ENCODE assay signal across 12 mouse cellular contexts in genomic region chr19:55896629-55897028, GRCm38 (mm10).
DNase-seq lines count a peak whose midpoint lies in the region; ATAC-seq and TF ChIP-seq lines count a peak whose summit lies in the region.
"Had no signal": no experiment of that assay in that cellular context is flagged by ENCODE, and none has a peak within 500 bp of the region (broad histone marks: within the 10 kb centered on the region; RNA-seq: fewer than 3 reads in every experiment).

No protein-coding gene starts in this region.

- no peak overlapping the region for H3K4me3 ChIP-seq in kidney, embryonic 16.5 days (ENCODE audit: low read length)
- peak overlapping the region; percentile 36 for H3K4me3 ChIP-seq in embryonic facial prominence, embryonic 10.5 days
- H3K4me3 ChIP-seq in hindbrain, embryonic 13.5 days: no peak overlapping the region
- peak overlapping the region; percentile 43 for H3K4me3 ChIP-seq in midbrain, postnatal 0 days (ENCODE audit: low read depth, low read length)

- no peak for DNase-seq in kidney, postnatal 36 days
- DNase-seq in embryonic facial prominence, embryonic 10.5 days (ENCODE audit: low spot score): peak; percentile 67
- DNase-seq in midbrain, postnatal 0 days (ENCODE audit: low spot score): no peak
- no peak for DNase-seq in frontal cortex, postnatal 14 days (ENCODE audit: low spot score in 2 of 2)
- no peak for DNase-seq in gastrocnemius, postnatal 14 days
- DNase-seq: cerebellum, adult 8-10 months; lung, adult 2 months; right cerebral cortex, postnatal 4 days; thymus, postnatal 36 days had no signal

- H3K4me1 ChIP-seq in kidney, embryonic 16.5 days (ENCODE audit: insufficient read depth, low read length): peaks cover 44% of the 10 kb centered on the region
- H3K4me1 ChIP-seq in embryonic facial prominence, embryonic 10.5 days: peaks cover 86% of the 10 kb centered on the region
- peaks cover 23% of the 10 kb centered on the region for H3K4me1 ChIP-seq in hindbrain, embryonic 13.5 days (replicated peaks)
- no peaks in the 10 kb centered on the region for H3K4me1 ChIP-seq in midbrain, postnatal 0 days (ENCODE audit: insufficient read depth, low read length)

- 50% methylated on average over 10 of the region's 10 CpGs for WGBS in kidney, embryonic 16.5 days
- 3% methylated on average over 10 of the region's 10 CpGs for WGBS in embryonic facial prominence, embryonic 10.5 days
- WGBS in hindbrain, embryonic 13.5 days: 5% methylated on average over 10 of the region's 10 CpGs
- WGBS in midbrain, postnatal 0 days: 11% methylated on average over 10 of the region's 10 CpGs

- peak overlapping the region; percentile 2; the same call in 1 of the 2 replicates for H3K9ac ChIP-seq in kidney, embryonic 16.5 days (replicated peaks; ENCODE audit: low read length)
- no peak overlapping the region for H3K9ac ChIP-seq in hindbrain, embryonic 13.5 days
- peak overlapping the region; percentile 70 for H3K9ac ChIP-seq in midbrain, postnatal 0 days (replicated peaks; ENCODE audit: low read length, poor library complexity, severe bottlenecking)

- H3K9me3 ChIP-seq in kidney, embryonic 16.5 days (ENCODE audit: low read length): no peaks in the 10 kb centered on the region
- H3K9me3 ChIP-seq in embryonic facial prominence, embryonic 10.5 days: no peaks in the 10 kb centered on the region
- no peaks in the 10 kb centered on the region for H3K9me3 ChIP-seq in hindbrain, embryonic 13.5 days
- H3K9me3 ChIP-seq in midbrain, postnatal 0 days (ENCODE audit: low read length): no peaks in the 10 kb centered on the region

- no peaks in the 10 kb centered on the region; the same call in 1 of the 2 replicates for H3K27me3 ChIP-seq in kidney, embryonic 16.5 days (ENCODE audit: insufficient read depth, low read length)
- peaks cover 33% of the 10 kb centered on the region for H3K27me3 ChIP-seq in embryonic facial prominence, embryonic 10.5 days (replicated peaks; ENCODE audit: low read depth, poor library complexity, severe bottlenecking)
- peaks cover 91% of the 10 kb centered on the region for H3K27me3 ChIP-seq in hindbrain, embryonic 13.5 days
- 0 out of 2 replicates have a peak, but pooled peaks cover 4% of the 10 kb centered on the region for H3K27me3 ChIP-seq in midbrain, postnatal 0 days (ENCODE audit: insufficient read depth, low read length)

- ATAC-seq in kidney, embryonic 16.5 days (ENCODE audit: low FRiP score, low TSS enrichment): no peak
- no peak for ATAC-seq in hindbrain, embryonic 13.5 days (ENCODE audit: low FRiP score)
- ATAC-seq in midbrain, postnatal 0 days (ENCODE audit: low FRiP score): no peak
- no peak for ATAC-seq in frontal cortex, adult (ENCODE audit: low TSS enrichment)

- no peak overlapping the region for H3K4me2 ChIP-seq in kidney, embryonic 16.5 days (replicated peaks; ENCODE audit: low read depth, low read length)
- H3K4me2 ChIP-seq in hindbrain, embryonic 13.5 days: 0 out of 2 replicates have a peak overlapping the region, but pooled peaks have one; percentile 15
- H3K4me2 ChIP-seq in midbrain, postnatal 0 days (ENCODE audit: low read depth, low read length, poor library complexity, severe bottlenecking): peak overlapping the region; percentile 60

- no peak overlapping the region for H3K27ac ChIP-seq in kidney, embryonic 16.5 days (ENCODE audit: low read length)
- H3K27ac ChIP-seq in embryonic facial prominence, embryonic 10.5 days (replicated peaks): peak overlapping the region; percentile 2
- no peak overlapping the region; the same call in 1 of the 2 replicates for H3K27ac ChIP-seq in hindbrain, embryonic 13.5 days
- H3K27ac ChIP-seq in midbrain, postnatal 0 days (ENCODE audit: low read depth, low read length): peak overlapping the region; percentile 84

- intact Hi-C loops in gastrocnemius, postnatal 14 days (cut with DNase I; ENCODE audit: low total_unique reads): no loop called here

- no peaks in the 10 kb centered on the region for H3K36me3 ChIP-seq in kidney, embryonic 16.5 days (ENCODE audit: insufficient read depth, low read length)
- no peaks in the 10 kb centered on the region for H3K36me3 ChIP-seq in embryonic facial prominence, embryonic 10.5 days (replicated peaks)
- no peaks in the 10 kb centered on the region for H3K36me3 ChIP-seq in hindbrain, embryonic 13.5 days
- H3K36me3 ChIP-seq in midbrain, postnatal 0 days (ENCODE audit: insufficient read depth, low read length): no peaks in the 10 kb centered on the region

- TF ChIP-seq CTCF in midbrain, postnatal 0 days (IDR thresholded peaks at IDR 0.05): no peak

Comparison
In these comparisons a context has a peak if more than half of its experiments do, and no peak if none do; other contexts are left out.
1. H3K27ac ChIP-seq: peak in embryonic facial prominence, embryonic 10.5 days (single experiment) and midbrain, postnatal 0 days (single experiment); none in kidney, embryonic 16.5 days (single experiment) and hindbrain, embryonic 13.5 days (single experiment).
2. H3K4me3 ChIP-seq: peak in embryonic facial prominence, embryonic 10.5 days (single experiment) and midbrain, postnatal 0 days (single experiment); none in kidney, embryonic 16.5 days (single experiment) and hindbrain, embryonic 13.5 days (single experiment).